Mouse (Mus musculus): ENCODE data around the gene Tubgcp3. TPM values are rescaled to one million over a fixed set of nuclear protein-coding genes. Genes with fewer than 3 reads are reported as not detected.
"Not testable (repeated sequence)": the region's sequence is repeated elsewhere in the genome, so short reads cannot be mapped to it uniquely, and the experiment has no call there.

Tubgcp3 gene
- polyA plus RNA-seq, 1 experiment from 2014 or later: 52.2 TPM

- H3K27me3 ChIP-seq (ENCODE audit: insufficient read depth, low read length): no peaks in the 10 kb centered on the region
- H3K9me3 ChIP-seq (ENCODE audit: low read length): no peaks in the 10 kb centered on the region
- ATAC-seq (ENCODE audit: low FRiP score, low TSS enrichment): no peak
- H3K4me1 ChIP-seq (ENCODE audit: insufficient read depth, low read length): no peaks in the 10 kb centered on the region
- no peak overlapping the region for H3K4me3 ChIP-seq (ENCODE audit: low read length)
- WGBS: 88% methylated on average over 7 of the region's 7 CpGs
- no peak overlapping the region for H3K4me2 ChIP-seq (replicated peaks; ENCODE audit: low read depth, low read length)
- H3K36me3 ChIP-seq (ENCODE audit: insufficient read depth, low read length): peaks cover 15% of the 10 kb centered on the region; the same call in 1 of the 2 replicates
- no peak overlapping the region for H3K9ac ChIP-seq (replicated peaks; ENCODE audit: low read length)
- no peak overlapping the region for H3K27ac ChIP-seq (ENCODE audit: low read length)
Observed at GRCm38 (mm10) chr8:12613201-12613600, 58.8 kb downstream of the Tubgcp3 start.

DNA sequence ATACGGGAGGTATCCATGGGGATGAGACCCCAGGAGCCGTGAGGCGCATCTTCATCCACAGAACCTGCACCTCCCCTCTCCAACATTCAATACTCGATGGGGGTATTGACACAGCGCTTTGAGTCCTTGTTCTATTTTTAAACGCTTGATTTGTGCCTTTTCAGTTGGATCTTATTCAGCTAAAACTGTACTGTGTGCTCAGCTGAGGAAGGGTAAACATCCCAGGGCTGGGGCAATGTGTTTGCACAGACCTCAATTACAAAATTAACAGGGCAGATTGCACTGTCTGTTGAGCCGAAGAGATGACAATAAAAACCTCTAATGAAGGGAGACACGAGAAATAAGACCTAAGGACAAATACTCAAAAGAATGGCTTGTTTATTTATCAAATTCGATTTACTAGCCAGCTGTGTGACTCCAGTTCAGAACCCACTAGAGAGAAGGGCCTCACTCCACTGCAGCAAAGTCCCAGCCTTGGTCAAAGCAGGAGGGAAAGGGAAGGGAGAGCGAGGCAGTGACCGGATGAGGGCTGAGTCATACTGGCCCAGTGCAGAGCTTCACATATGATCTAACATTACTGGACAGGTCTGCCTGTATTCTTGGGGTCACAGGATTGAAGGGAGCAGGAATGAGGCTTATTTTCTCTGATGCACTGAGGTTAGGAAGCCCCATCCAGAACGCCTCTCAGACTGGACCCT lies 62.1 kb downstream of the Tubgcp3 start:
- no peak for ATAC-seq (ENCODE audit: low FRiP score, low TSS enrichment)
- no peak overlapping the region for H3K27ac ChIP-seq (ENCODE audit: low read length)
- no peaks in the 10 kb centered on the region for H3K4me1 ChIP-seq (ENCODE audit: insufficient read depth, low read length)
- no peak overlapping the region for H3K4me2 ChIP-seq (replicated peaks; ENCODE audit: low read depth, low read length)
- no peaks in the 10 kb centered on the region for H3K9me3 ChIP-seq (ENCODE audit: low read length)
- H3K36me3 ChIP-seq (ENCODE audit: insufficient read depth, low read length): peaks cover under 1% of the 10 kb centered on the region; the same call in 1 of the 2 replicates
- WGBS: 57% methylated on average over 12 of the region's 12 CpGs
- no peak overlapping the region for H3K4me3 ChIP-seq (ENCODE audit: low read length)
- no peaks in the 10 kb centered on the region for H3K27me3 ChIP-seq (ENCODE audit: insufficient read depth, low read length)
- H3K9ac ChIP-seq (replicated peaks; ENCODE audit: low read length): no peak overlapping the region

DNA sequence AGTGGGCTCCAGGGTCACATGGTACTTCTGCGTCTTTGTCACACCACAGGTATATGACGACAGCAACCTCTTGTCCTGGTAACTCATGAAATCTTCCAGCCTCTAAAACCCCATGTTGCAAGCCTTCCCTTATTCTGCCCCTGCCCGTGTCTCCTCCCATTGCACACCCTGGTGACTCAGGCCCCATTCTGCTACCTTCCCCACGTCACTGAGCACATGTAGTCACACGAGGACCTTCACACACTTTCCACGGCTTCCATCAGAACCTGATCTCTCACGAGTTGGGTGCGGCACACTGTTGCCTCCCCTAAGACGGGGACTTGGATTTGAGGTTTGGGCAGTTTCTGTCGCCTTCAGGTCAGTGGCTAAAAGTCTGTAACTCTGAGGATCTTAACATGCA lies 63.2 kb downstream of the Tubgcp3 start:
- 71% methylated on average over 10 of the region's 10 CpGs for WGBS
- ATAC-seq (ENCODE audit: low FRiP score, low TSS enrichment): no peak
- Histone ChIP-seq H3K9ac (replicated peaks; ENCODE audit: low read length) (no peak overlapping the region), H3K9me3 (ENCODE audit: low read length) (no peaks in the 10 kb centered on the region), H3K36me3 (ENCODE audit: insufficient read depth, low read length) (no peaks in the 10 kb centered on the region), H3K27me3 (ENCODE audit: insufficient read depth, low read length) (no peaks in the 10 kb centered on the region), H3K4me2 (replicated peaks; ENCODE audit: low read depth, low read length) (no peak overlapping the region), H3K4me1 (ENCODE audit: insufficient read depth, low read length) (no peaks in the 10 kb centered on the region), H3K4me3 (ENCODE audit: low read length) (no peak overlapping the region), H3K27ac (ENCODE audit: low read length) (no peak overlapping the region)

DNA sequence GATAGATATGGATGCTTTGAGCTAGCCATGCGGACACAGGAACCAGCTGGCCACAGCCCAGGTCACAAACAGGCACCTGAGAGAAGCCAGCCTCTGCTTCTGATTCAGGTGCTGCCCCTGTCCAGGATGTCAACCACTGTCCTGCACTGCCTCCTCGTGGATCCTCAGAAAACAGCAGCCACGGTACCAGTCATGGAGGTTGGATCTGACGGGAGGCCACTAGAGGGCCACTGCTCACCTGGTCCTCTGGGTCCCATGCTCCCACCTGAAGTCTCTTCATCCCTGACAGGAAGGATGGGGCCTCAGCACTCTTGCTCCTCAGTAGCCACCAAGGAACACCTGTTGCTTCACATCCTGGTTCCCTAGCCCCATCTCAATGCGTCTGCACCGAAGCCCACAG lies 64.8 kb downstream of the Tubgcp3 start:
- Histone ChIP-seq H3K9me3 (ENCODE audit: low read length) (no peaks in the 10 kb centered on the region), H3K27ac (ENCODE audit: low read length) (no peak overlapping the region), H3K4me3 (ENCODE audit: low read length) (no peak overlapping the region), H3K36me3 (ENCODE audit: insufficient read depth, low read length) (no peaks in the 10 kb centered on the region), H3K27me3 (ENCODE audit: insufficient read depth, low read length) (peaks cover 2% of the 10 kb centered on the region; the same call in 1 of the 2 replicates), H3K4me2 (replicated peaks; ENCODE audit: low read depth, low read length) (no peak overlapping the region), H3K9ac (replicated peaks; ENCODE audit: low read length) (no peak overlapping the region), H3K4me1 (ENCODE audit: insufficient read depth, low read length) (no peaks in the 10 kb centered on the region)
- peak; percentile 30; the same call in 1 of the 2 replicates for ATAC-seq (ENCODE audit: low FRiP score, low TSS enrichment)
- WGBS: 25% methylated on average over 6 of the region's 6 CpGs

GRCm38 (mm10) chr8:12583785-12584184 lies 88.3 kb downstream of the Tubgcp3 start:
- Histone ChIP-seq H3K27ac (ENCODE audit: low read length) (no peak overlapping the region), H3K9ac (replicated peaks; ENCODE audit: low read length) (no peak overlapping the region), H3K4me1 (ENCODE audit: insufficient read depth, low read length) (no peaks in the 10 kb centered on the region), H3K9me3 (ENCODE audit: low read length) (no peaks in the 10 kb centered on the region), H3K4me3 (ENCODE audit: low read length) (no peak overlapping the region), H3K4me2 (replicated peaks; ENCODE audit: low read depth, low read length) (no peak overlapping the region), H3K27me3 (ENCODE audit: insufficient read depth, low read length) (no peaks in the 10 kb centered on the region), H3K36me3 (ENCODE audit: insufficient read depth, low read length) (no peaks in the 10 kb centered on the region)
- 89% methylated on average over 5 of the region's 5 CpGs for WGBS
- no peak for ATAC-seq (ENCODE audit: low FRiP score, low TSS enrichment)

- H3K27ac ChIP-seq (ENCODE audit: low read length); H3K4me2 ChIP-seq (replicated peaks; ENCODE audit: low read depth, low read length); H3K36me3 ChIP-seq (ENCODE audit: insufficient read depth, low read length); H3K4me3 ChIP-seq (ENCODE audit: low read length); H3K9me3 ChIP-seq (ENCODE audit: low read length); H3K27me3 ChIP-seq (ENCODE audit: insufficient read depth, low read length); H3K9ac ChIP-seq (replicated peaks; ENCODE audit: low read length); ATAC-seq (ENCODE audit: low FRiP score, low TSS enrichment); H3K4me1 ChIP-seq (ENCODE audit: insufficient read depth, low read length): not testable (repeated sequence)
- 85% methylated on average over 19 of the region's 19 CpGs for WGBS
Observed at GRCm38 (mm10) chr8:12579339-12579999, 92.6 kb downstream of the Tubgcp3 start.

- H3K36me3 ChIP-seq (ENCODE audit: insufficient read depth, low read length): no peaks in the 10 kb centered on the region
- 0 out of 2 replicates have a peak, but pooled peaks have one; percentile 54 for ATAC-seq (ENCODE audit: low FRiP score, low TSS enrichment)
- WGBS: 47% methylated on average over 6 of the region's 6 CpGs
- no peaks in the 10 kb centered on the region for H3K4me1 ChIP-seq (ENCODE audit: insufficient read depth, low read length)
- no peak overlapping the region for H3K4me3 ChIP-seq (ENCODE audit: low read length)
- no peak overlapping the region for H3K27ac ChIP-seq (ENCODE audit: low read length)
- H3K4me2 ChIP-seq (replicated peaks; ENCODE audit: low read depth, low read length): no peak overlapping the region
- no peak overlapping the region for H3K9ac ChIP-seq (replicated peaks; ENCODE audit: low read length)
- no peaks in the 10 kb centered on the region for H3K9me3 ChIP-seq (ENCODE audit: low read length)
- H3K27me3 ChIP-seq (ENCODE audit: insufficient read depth, low read length): no peaks in the 10 kb centered on the region
Observed at GRCm38 (mm10) chr8:12576739-12577138, 95.3 kb downstream of the Tubgcp3 start.

GRCm38 (mm10) chr8:12576003-12576402 lies 96.0 kb downstream of the Tubgcp3 start:
- Histone ChIP-seq H3K36me3 (ENCODE audit: insufficient read depth, low read length) (no peaks in the 10 kb centered on the region), H3K9ac (replicated peaks; ENCODE audit: low read length) (no peak overlapping the region), H3K4me2 (replicated peaks; ENCODE audit: low read depth, low read length) (no peak overlapping the region), H3K9me3 (ENCODE audit: low read length) (no peaks in the 10 kb centered on the region), H3K27me3 (ENCODE audit: insufficient read depth, low read length) (no peaks in the 10 kb centered on the region), H3K27ac (ENCODE audit: low read length) (no peak overlapping the region), H3K4me1 (ENCODE audit: insufficient read depth, low read length) (no peaks in the 10 kb centered on the region), H3K4me3 (ENCODE audit: low read length) (no peak overlapping the region)
- WGBS: 63% methylated on average over 5 of the region's 5 CpGs
- ATAC-seq (ENCODE audit: low FRiP score, low TSS enrichment): no peak

GRCm38 (mm10) chr8:12572814-12573534 lies 99.1 kb downstream of the Tubgcp3 start, which contains the start of gene Spaca7:
TSS of gene Spaca7 (plus strand) at chr8:12573029.
- 0 out of 2 replicates have a peak, but pooled peaks have one; percentile 9 for ATAC-seq (ENCODE audit: low FRiP score, low TSS enrichment)
- peak within 1 kb of the TSS; percentile 26; the same call in 1 of the 2 replicates for H3K4me2 ChIP-seq (replicated peaks; ENCODE audit: low read depth, low read length)
- 60% methylated on average over 14 of the region's 14 CpGs for WGBS
- no peaks in the 10 kb centered on the region for H3K9me3 ChIP-seq (ENCODE audit: low read length)
- H3K27me3 ChIP-seq (ENCODE audit: insufficient read depth, low read length): no peaks in the 10 kb centered on the region
- no peaks in the 10 kb centered on the region for H3K36me3 ChIP-seq (ENCODE audit: insufficient read depth, low read length)
- no peaks in the 10 kb centered on the region for H3K4me1 ChIP-seq (ENCODE audit: insufficient read depth, low read length)
- H3K4me3 ChIP-seq (ENCODE audit: low read length): 0 out of 2 replicates have a peak within 1 kb of the TSS, but pooled peaks have one; percentile 14
- H3K9ac ChIP-seq (replicated peaks; ENCODE audit: low read length): no peak within 1 kb of the TSS
- H3K27ac ChIP-seq (ENCODE audit: low read length): 0 out of 2 replicates have a peak within 1 kb of the TSS, but pooled peaks have one; percentile 8

Measured in kidney, embryonic 16.5 days (tissue).